Mouse (Mus musculus): ENCODE results near the gene Urb2. TPM values are rescaled to one million over a fixed set of nuclear protein-coding genes. Genes with fewer than 3 reads are reported as not detected.

Urb2 gene
- polyA plus RNA-seq (2015; fragmentation: Nextera tagmentation; extraction: Ambion mirVana), result 2.3 and 2.4 TPM in 2 replicates

DNA sequence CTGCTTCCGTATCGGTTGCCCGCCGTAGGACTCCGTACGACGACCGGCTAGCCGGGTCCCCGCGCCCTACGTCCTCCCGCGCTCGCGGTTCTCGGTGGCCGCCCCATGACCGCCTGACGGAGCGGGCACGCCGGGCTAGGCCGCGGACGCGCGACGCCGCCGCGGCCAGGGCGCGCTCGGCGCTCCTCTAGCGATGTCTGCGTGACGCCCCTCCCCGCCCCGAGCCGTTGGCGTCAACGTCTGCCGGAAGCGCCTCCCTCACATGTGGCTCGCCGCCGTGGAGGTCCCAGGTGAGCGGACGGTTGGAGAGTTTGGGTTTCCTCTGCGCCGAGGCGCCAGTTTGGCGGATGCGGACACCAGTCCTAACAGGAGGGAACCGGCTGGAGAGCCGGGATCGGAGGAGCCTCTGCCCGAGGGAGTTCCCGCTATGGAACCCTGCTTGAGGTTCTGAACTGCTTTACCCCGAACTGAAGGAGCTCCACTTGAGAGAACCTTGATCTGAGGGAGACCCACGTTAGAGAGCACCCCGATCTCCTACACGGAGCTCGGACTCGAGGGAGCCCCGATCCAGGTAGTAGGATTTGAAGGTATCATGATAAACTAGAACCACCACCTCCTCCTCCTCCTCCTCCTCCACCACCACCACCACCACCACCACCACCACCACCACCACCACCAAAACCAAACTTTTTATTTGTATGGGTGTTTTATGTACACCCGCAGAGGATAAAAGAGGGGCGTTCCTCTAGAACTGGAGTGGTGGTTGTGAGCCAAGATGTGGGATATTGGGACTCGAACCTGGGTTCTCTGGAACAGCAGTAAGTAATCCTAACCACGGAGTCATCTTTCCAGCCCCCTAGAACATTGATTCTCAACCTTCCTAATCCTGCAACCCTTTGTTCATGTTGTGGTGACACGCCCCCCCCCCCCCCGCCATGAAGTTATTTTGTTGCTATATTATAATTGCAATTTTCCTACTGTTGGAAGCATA lies at the start of gene Urb2, which contains the start of gene Taf5l:
Urb2 (plus strand) TSS at position 272 of the 991 bp plus-strand sequence.
Taf5l (minus strand) TSS at position 161 of the 991 bp plus-strand sequence.
- peak within 1 kb of the TSS; percentile 89 for H3K9ac ChIP-seq (ENCODE audit: low read depth, low read length)
- H3K4me3 ChIP-seq (ENCODE audit: low read depth, low read length), result peak within 1 kb of the TSS; percentile 89
- no peaks in the 10 kb centered on the region for H3K27me3 ChIP-seq (ENCODE audit: control insufficient read depth, insufficient read depth, low read depth, low read length)
- peak within 1 kb of the TSS; percentile 84 for H3K27ac ChIP-seq (ENCODE audit: low read length)
- peak; percentile 87 for ATAC-seq (ENCODE audit: low read depth)
- no peaks in the 10 kb centered on the region for H3K9me3 ChIP-seq (replicated peaks; ENCODE audit: control insufficient read depth, low read length)
- peaks cover 35% of the 10 kb centered on the region for H3K4me1 ChIP-seq (ENCODE audit: control insufficient read depth, low read depth, low read length)
- H3K4me2 ChIP-seq (ENCODE audit: low read depth, low read length), result peak within 1 kb of the TSS; percentile 94
- H3K36me3 ChIP-seq (ENCODE audit: control insufficient read depth, insufficient read depth), result peaks cover 5% of the 10 kb centered on the region
- WGBS (ENCODE audit: insufficient replicate concordance), result under 1% methylated on average over 68 of the region's 74 CpGs

DNA sequence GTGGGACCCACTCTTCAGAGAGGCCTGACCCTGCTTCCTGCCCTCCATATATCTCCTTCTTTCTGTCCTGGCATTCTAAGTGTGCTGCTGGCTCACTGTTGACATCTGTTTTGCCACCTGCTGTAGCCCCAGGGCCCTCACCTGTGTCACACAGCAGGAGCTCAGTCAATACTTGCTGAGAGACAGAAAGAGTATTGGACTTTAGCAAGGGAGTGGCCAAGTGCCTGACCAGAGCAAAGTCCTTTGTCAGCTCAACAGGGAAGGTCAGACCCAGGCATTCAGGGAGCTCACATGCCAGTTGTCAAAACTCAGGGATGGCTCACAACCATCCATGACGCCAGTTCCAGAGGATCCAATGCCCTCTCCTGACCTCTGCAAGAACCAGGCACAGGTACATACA lies 47.8 kb upstream of the Urb2 start:
- no peak overlapping the region for H3K9ac ChIP-seq (ENCODE audit: low read depth, low read length)
- H3K27ac ChIP-seq (ENCODE audit: low read length), result peak overlapping the region; percentile 47
- peaks cover 65% of the 10 kb centered on the region for H3K4me1 ChIP-seq (ENCODE audit: control insufficient read depth, low read depth, low read length)
- H3K36me3 ChIP-seq (ENCODE audit: control insufficient read depth, insufficient read depth), result peaks cover 90% of the 10 kb centered on the region
- WGBS (ENCODE audit: insufficient replicate concordance), result 89% methylated on average over 1 of the region's 1 CpGs
- H3K4me3 ChIP-seq (ENCODE audit: low read depth, low read length), result 0 out of 2 replicates have a peak overlapping the region, but pooled peaks have one; percentile 4
- H3K4me2 ChIP-seq (ENCODE audit: low read depth, low read length), result peak overlapping the region; percentile 14; the same call in 1 of the 2 replicates
- peak; percentile 49 for ATAC-seq (ENCODE audit: low read depth)
- H3K27me3 ChIP-seq (ENCODE audit: control insufficient read depth, insufficient read depth, low read depth, low read length), result no peaks in the 10 kb centered on the region
- H3K9me3 ChIP-seq (replicated peaks; ENCODE audit: control insufficient read depth, low read length), result no peaks in the 10 kb centered on the region; the same call in 1 of the 2 replicates

DNA sequence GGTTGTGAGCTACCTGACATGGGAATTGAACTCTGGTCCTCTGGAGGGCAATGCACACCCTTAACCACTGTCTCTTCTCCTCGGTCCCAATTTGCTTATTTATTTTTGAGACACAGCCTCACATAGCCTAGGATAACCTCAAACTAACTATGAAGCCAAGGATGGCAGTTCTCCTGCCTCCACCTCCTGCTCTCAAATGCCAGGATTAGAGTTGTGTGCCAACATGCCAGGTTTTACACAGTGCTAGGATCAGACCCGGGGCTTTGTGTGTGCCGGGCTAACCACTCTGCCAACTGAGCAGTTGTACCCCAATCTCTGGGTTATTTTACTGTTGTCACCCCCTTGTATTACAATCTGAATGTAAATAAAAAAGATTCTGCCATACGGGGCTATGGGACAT lies 43.8 kb upstream of the Urb2 start:
- Histone ChIP-seq H3K36me3 (ENCODE audit: control insufficient read depth, insufficient read depth) (peaks cover 61% of the 10 kb centered on the region), H3K4me1 (ENCODE audit: control insufficient read depth, low read depth, low read length) (peaks cover 54% of the 10 kb centered on the region), H3K4me2 (ENCODE audit: low read depth, low read length) (peak overlapping the region; percentile 62), H3K4me3 (ENCODE audit: low read depth, low read length) (peak overlapping the region; percentile 97), H3K9ac (ENCODE audit: low read depth, low read length) (peak overlapping the region; percentile 100), H3K27me3 (ENCODE audit: control insufficient read depth, insufficient read depth, low read depth, low read length) (no peaks in the 10 kb centered on the region), H3K27ac (ENCODE audit: low read length) (peak overlapping the region; percentile 99), H3K9me3 (replicated peaks; ENCODE audit: control insufficient read depth, low read length) (no peaks in the 10 kb centered on the region; the same call in 1 of the 2 replicates)
- ATAC-seq (ENCODE audit: low read depth), result no peak
- WGBS (ENCODE audit: insufficient replicate concordance), result 81% methylated on average over 4 of the region's 4 CpGs

DNA sequence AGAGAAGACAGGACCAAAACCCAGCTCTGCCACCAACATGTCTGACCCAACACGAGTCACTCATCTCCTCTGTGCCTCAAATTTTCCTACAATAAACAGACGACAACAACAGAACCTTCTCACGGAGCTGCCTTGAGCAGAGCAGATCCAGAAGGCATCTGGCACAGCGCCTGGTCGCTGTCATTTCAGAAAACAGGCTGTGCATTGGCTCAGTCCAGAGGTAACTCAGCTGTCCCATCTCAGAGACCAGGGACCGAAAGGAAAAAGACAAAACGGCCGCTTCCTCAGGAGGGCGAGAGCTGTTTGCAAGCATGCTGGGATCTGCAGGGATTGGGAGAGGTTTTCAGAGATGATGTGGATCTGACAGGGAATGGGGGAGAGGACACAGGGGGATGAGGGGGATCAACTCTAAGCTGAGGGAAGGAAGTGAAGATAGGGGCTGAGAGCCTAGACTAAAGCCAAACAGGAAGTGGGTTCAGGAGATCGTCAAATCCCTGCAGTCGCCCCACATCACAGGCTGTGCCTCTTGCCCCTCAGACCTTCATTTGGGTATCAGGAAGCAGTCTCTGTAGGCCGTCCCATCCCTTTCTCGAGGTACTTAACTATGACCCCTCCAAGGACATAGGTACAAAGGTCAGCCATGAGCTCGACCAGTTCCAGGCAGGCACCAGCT lies 43.0 kb upstream of the Urb2 start:
- Histone ChIP-seq H3K9ac (ENCODE audit: low read depth, low read length) (peak overlapping the region; percentile 100), H3K4me3 (ENCODE audit: low read depth, low read length) (peak overlapping the region; percentile 97), H3K9me3 (replicated peaks; ENCODE audit: control insufficient read depth, low read length) (no peaks in the 10 kb centered on the region; the same call in 1 of the 2 replicates), H3K27ac (ENCODE audit: low read length) (peak overlapping the region; percentile 99), H3K4me2 (ENCODE audit: low read depth, low read length) (peak overlapping the region; percentile 62), H3K36me3 (ENCODE audit: control insufficient read depth, insufficient read depth) (peaks cover 53% of the 10 kb centered on the region), H3K27me3 (ENCODE audit: control insufficient read depth, insufficient read depth, low read depth, low read length) (no peaks in the 10 kb centered on the region), H3K4me1 (ENCODE audit: control insufficient read depth, low read depth, low read length) (peaks cover 48% of the 10 kb centered on the region)
- no peak for ATAC-seq (ENCODE audit: low read depth)
- 37% methylated on average over 14 of the region's 14 CpGs for WGBS (ENCODE audit: insufficient replicate concordance)

DNA sequence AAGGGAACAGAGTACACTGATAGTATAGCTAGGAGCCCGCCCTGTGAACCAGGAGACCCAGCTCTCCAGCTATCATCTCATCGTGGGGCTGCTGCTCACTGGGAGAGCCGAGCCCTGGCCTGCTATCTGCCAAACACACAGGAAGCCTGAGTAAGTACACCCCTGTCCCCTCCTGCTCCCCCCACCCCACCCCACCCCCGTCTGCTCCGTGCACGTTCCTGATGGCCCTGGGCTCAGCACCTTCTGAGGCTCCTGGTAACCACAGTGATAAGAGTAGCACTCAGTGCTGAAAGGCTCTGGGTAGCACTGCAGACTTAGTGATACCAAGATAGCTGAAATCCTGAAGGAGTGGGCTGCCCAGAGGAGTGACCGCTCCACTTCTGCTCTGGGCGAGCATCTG lies 42.4 kb upstream of the Urb2 start:
- peaks cover 49% of the 10 kb centered on the region for H3K36me3 ChIP-seq (ENCODE audit: control insufficient read depth, insufficient read depth)
- H3K4me2 ChIP-seq (ENCODE audit: low read depth, low read length), result peak overlapping the region; percentile 62
- H3K27me3 ChIP-seq (ENCODE audit: control insufficient read depth, insufficient read depth, low read depth, low read length), result no peaks in the 10 kb centered on the region
- 15% methylated on average over 8 of the region's 8 CpGs for WGBS (ENCODE audit: insufficient replicate concordance)
- peak overlapping the region; percentile 100 for H3K9ac ChIP-seq (ENCODE audit: low read depth, low read length)
- H3K27ac ChIP-seq (ENCODE audit: low read length), result peak overlapping the region; percentile 99
- no peaks in the 10 kb centered on the region; the same call in 1 of the 2 replicates for H3K9me3 ChIP-seq (replicated peaks; ENCODE audit: control insufficient read depth, low read length)
- peaks cover 50% of the 10 kb centered on the region for H3K4me1 ChIP-seq (ENCODE audit: control insufficient read depth, low read depth, low read length)
- peak overlapping the region; percentile 97 for H3K4me3 ChIP-seq (ENCODE audit: low read depth, low read length)
- ATAC-seq (ENCODE audit: low read depth), result peak; percentile 81

DNA sequence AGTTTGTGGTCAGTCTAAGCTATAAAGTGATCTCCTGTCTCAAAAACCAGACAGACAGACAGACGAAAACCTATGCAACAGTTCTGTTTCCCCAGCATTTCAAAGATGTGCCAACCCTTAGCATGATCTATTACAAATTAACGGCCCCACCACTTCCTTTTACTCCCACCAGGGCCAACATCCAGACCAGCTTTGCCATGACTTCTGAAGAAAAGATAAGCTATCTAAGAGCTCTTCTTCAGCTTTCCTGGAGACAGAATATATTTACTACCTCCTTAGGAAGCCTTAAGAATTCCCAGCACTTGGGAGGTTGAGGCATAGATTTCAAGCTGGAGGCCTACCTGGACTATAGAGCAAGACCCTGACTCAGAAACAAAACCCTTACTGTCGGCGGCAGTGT lies 41.1 kb upstream of the Urb2 start:
- Histone ChIP-seq H3K4me2 (ENCODE audit: low read depth, low read length) (peak overlapping the region; percentile 62), H3K4me3 (ENCODE audit: low read depth, low read length) (peak overlapping the region; percentile 97), H3K4me1 (ENCODE audit: control insufficient read depth, low read depth, low read length) (peaks cover 53% of the 10 kb centered on the region), H3K36me3 (ENCODE audit: control insufficient read depth, insufficient read depth) (peaks cover 37% of the 10 kb centered on the region), H3K27me3 (ENCODE audit: control insufficient read depth, insufficient read depth, low read depth, low read length) (no peaks in the 10 kb centered on the region), H3K27ac (ENCODE audit: low read length) (peak overlapping the region; percentile 99), H3K9me3 (replicated peaks; ENCODE audit: control insufficient read depth, low read length) (no peaks in the 10 kb centered on the region), H3K9ac (ENCODE audit: low read depth, low read length) (peak overlapping the region; percentile 100)
- ATAC-seq (ENCODE audit: low read depth), result no peak
- 21% methylated on average over 4 of the region's 4 CpGs for WGBS (ENCODE audit: insufficient replicate concordance)

DNA sequence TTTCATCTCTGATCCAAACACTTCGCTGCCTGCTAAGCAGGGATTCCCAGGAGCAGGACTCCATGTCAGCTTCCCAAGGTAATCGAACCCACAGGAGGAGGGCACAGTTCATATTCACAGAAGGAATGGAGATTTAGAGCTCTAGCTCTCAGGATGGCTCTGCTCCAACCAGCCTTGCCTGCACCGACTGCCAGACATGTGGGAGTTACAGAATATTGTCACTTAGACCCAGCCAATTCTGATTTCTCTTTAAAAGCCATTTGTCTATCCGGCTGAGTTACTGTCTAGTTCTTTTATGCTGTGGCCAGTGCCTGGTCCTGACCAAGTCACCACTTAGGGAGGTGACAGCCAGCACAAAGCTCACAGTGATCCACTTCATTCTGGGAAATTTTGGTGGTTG lies 39.6 kb upstream of the Urb2 start:
- Histone ChIP-seq H3K36me3 (ENCODE audit: control insufficient read depth, insufficient read depth) (peaks cover 24% of the 10 kb centered on the region), H3K27ac (ENCODE audit: low read length) (peak overlapping the region; percentile 99), H3K4me2 (ENCODE audit: low read depth, low read length) (peak overlapping the region; percentile 62), H3K9me3 (replicated peaks; ENCODE audit: control insufficient read depth, low read length) (no peaks in the 10 kb centered on the region), H3K4me1 (ENCODE audit: control insufficient read depth, low read depth, low read length) (peaks cover 46% of the 10 kb centered on the region), H3K9ac (ENCODE audit: low read depth, low read length) (peak overlapping the region; percentile 100), H3K4me3 (ENCODE audit: low read depth, low read length) (peak overlapping the region; percentile 97), H3K27me3 (ENCODE audit: control insufficient read depth, insufficient read depth, low read depth, low read length) (no peaks in the 10 kb centered on the region)
- no peak for ATAC-seq (ENCODE audit: low read depth)
- 22% methylated on average over 4 of the region's 4 CpGs for WGBS (ENCODE audit: insufficient replicate concordance)

DNA sequence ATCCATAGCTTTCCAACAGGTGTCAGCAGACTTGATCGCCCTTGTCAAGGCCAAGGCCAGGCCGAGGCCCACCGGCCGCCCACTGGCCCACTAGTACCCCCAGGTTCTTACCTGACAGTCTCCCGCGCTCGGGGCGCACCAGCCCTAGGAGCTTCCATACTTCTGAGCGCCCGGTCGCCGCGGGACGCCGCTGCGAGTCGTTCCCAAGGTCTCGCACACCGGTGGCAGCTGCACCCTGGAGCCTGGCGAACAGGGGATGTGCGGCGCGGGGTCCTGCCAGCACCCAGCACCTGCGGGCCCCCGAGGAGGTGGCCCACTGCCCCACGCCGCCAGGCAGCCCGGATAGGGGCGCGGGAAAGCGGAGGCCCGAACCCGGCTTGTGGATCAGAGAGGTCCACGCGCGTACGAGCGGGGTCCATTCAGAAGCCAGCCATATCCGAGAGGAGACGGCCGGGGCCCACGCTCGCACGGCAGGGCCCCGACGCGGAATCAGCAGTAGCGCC lies 39.0 kb upstream of the Urb2 start:
- Histone ChIP-seq H3K9ac (ENCODE audit: low read depth, low read length) (peak overlapping the region; percentile 100), H3K4me2 (ENCODE audit: low read depth, low read length) (peak overlapping the region; percentile 62), H3K9me3 (replicated peaks; ENCODE audit: control insufficient read depth, low read length) (no peaks in the 10 kb centered on the region), H3K36me3 (ENCODE audit: control insufficient read depth, insufficient read depth) (peaks cover 18% of the 10 kb centered on the region), H3K4me1 (ENCODE audit: control insufficient read depth, low read depth, low read length) (peaks cover 46% of the 10 kb centered on the region), H3K27ac (ENCODE audit: low read length) (peak overlapping the region; percentile 99), H3K27me3 (ENCODE audit: control insufficient read depth, insufficient read depth, low read depth, low read length) (no peaks in the 10 kb centered on the region), H3K4me3 (ENCODE audit: low read depth, low read length) (peak overlapping the region; percentile 97)
- WGBS (ENCODE audit: insufficient replicate concordance), result under 1% methylated on average over 48 of the region's 48 CpGs
- ATAC-seq (ENCODE audit: low read depth), result no peak
